Mouse (Mus musculus) cerebellum, adult 2 months (tissue): ENCODE measurements around the gene Mbd3l2.

Source experiments
- CTCF ChIP-seq: fragments of 200-500 bp; IDR thresholded peaks from 2 replicates; pipeline ENCODE4 v1.5.1; 2011; ENCODE audit warnings: low read depth, mild to moderate bottlenecking, control low read depth, low read length, moderate library complexity, borderline replicate concordance; ENCODE audit not compliant: insufficient read depth
- POLR2A ChIP-seq: fragments of 200-500 bp; IDR thresholded peaks from 2 replicates; pipeline ENCODE4 v1.6.1; 2011; ENCODE audit warnings: low read length, control low read depth, borderline replicate concordance; ENCODE audit not compliant: insufficient read depth

GRCm38 (mm10) chr9:18473324-18474128, 43.1 kb downstream of the Mbd3l2 start:
- no peak for TF ChIP-seq CTCF
- TF ChIP-seq POLR2A = no peak
